Mouse (Mus musculus) common myeloid progenitor, adult 5-6 weeks (primary cell): Measurements from ENCODE around the gene Wnt7a. TPM values are rescaled to one million over a fixed set of nuclear protein-coding genes. Genes with fewer than 3 reads are reported as not detected.

Experiments
- ATAC-seq: replicated peaks from 2 replicates; pipeline ENCODE4 v1.8.0; 2016; ENCODE audit warnings: low read depth, mild to moderate bottlenecking, moderate TSS enrichment, inconsistent platforms; ENCODE audit not compliant: poor library complexity, severe bottlenecking
- total RNA-seq: library from RNA; stranded (forward); fragments of 200-1000, 187-1606 nt; gene quantifications from 2 replicates; pipeline ENCODE4 v1.2.3, GENCODE M21; 2017

The Wnt7a gene
- total RNA-seq, 1 experiment from 2014 or later: not detected

DNA sequence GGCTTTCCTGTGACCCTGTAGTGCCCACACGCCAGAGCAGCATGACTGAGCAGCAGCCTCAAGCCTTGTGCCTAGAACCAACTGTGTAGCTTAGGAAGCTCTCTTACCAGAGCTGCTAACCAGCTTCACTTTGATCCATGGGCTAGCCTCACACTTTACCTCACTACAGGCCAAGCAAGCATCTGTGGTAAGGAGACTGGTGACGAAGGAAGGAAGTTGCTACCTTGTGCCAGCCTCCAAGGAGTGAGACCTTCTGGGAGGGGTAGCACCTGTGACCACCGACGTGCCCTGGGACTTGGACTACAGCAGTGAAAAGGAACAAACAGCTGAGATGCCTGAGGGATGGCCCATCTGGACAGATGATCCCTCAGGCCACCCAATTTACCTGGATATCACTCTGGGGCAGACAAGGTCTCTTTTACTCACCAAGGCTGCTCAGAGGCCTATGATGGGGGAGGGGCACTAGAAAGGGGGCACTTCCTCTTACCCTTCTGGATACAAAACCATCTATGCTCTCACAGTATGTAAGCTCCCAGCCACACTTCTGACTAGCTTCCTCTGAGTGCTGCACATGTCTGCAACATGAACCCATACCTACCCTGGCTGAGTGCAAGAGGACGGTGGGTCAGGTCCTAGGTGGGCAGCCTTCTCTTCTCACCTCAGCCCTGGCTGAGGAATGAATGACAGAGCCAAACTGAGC is 18.5 kb downstream of the Wnt7a start:
- ATAC-seq: peak; percentile 69

DNA sequence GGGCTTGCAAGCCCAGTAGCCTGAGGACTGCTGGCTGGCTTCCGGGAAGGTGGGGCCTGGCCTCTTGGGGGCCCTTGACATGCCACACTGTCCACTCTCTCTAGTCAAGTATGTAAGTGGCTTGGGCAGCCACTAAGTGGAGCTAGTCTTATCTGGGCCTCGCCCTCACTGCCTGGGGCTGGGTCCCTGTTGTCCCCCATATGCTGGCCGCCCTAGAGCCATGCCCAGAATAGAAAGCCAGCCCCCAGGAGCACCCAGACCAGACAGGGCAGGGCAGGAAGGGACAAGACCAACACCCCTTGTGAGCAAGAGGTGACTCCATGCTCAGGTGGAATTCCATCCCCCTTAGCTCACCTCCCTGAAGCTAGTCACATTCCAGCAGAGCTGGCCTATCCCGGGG is 22.0 kb downstream of the Wnt7a start:
- ATAC-seq: no peak

DNA sequence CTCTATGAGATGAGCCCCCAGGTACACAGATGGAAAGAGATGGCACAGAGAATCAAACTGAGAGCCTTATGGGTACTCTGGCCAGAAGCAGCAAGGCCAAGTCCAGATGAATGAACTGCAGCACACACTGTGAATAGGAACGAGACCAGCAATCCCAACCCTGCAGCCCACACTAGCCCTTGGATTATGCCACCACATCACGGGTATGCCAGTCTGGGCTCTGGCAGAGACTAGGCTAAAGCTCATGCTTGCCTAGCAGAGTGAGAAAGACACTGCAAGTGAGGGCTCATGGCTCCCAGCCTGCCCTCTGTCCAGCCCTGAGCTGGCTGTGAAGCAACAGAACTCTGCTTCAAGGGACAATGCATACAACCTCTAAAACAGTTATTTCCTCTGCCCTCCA is 26.7 kb downstream of the Wnt7a start:
- no peak for ATAC-seq

DNA sequence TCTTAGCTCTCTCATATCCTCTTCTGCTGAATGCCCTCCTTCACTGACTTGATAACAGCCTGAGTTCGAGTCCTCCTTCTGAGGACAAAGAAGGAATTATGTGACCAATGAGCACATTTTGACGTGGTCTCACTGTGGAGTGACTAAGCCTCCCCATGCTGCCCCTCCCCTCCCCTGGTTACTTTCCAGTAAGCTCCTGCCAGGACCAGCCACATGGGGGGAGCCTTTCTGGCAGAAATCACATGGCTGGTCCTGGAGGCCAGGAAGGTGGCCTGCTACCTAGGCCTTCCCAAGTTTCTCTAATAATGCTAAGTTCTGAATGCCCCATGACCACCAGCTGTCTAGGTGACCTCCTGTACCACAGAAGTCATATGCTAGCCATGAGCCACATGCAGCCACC is 27.3 kb downstream of the Wnt7a start:
- no peak for ATAC-seq

DNA sequence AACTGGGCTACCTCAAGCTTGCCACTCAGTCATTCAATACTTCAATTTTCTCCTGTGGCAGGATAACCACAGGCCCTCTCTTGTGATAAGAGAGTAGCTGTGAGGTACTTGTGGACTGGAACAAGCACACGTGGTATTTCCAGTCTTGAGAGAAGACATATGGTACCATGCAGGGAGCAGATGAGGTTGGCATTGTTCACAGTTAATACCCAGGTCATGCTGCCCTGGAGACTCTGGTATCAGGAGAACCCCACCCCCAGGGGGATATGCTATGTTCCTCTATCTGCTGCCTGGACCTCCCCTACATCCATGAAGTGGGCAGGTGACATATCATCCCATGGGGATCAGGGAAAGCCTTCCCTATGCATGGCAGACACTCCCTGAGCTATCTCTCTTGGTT is 27.9 kb downstream of the Wnt7a start:
- ATAC-seq: no peak

DNA sequence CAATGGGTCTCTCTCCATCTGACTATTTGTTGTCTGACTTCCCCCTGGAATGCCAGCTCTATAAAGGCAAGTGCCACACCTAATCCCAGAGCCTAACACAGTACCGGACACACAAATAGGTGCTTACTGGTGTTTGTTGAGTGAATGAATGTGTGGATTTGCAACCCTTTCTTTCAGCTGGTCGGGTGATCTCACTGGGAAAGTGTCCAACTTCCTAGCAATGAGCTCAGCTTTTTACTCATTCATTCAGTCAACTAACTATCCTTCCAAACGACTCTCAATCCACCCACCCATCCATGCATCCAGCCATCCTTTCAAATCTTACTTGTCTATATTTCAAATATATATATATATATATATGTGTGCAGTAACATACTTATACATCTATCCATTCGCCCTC is 31.3 kb downstream of the Wnt7a start:
- ATAC-seq: no peak

DNA sequence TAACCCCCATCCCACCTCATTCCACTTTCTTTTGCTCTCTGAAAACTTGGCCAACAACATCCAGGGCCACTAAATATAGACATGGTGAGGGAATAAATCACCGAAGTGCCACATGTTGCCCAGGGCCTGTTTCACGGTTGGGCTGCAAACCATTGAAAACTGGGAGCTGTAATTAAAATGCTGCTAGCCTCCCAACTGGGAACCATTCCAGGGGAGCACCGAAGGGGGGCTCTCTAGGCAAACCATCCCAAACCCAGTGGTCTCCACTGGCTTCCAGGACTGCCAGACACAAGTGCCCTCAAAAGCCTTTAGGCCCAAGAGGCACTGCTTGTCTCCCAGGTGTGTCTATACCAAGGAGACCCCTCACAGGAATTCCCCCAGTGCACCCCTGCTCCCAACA is 31.9 kb downstream of the Wnt7a start:
- ATAC-seq: no peak

DNA sequence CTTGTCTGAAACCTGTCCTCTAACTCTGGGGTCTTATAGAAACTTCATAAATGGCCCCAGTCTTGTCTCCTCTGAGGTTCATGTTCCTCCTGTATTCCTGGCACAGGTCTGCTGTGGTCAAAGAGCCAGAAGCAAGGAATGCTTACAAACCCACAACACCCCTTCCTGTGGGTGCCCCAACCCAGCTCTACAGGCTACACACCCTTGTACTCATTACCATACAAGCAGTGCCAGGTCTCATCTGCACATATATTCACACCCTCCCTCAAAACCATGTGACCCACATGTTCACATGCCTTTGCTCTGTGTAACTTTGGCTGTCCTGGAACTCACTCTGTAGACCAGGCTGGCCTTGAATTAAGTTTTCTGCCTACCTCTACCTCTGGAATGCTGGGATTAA is 38.2 kb downstream of the Wnt7a start:
- no peak for ATAC-seq

DNA sequence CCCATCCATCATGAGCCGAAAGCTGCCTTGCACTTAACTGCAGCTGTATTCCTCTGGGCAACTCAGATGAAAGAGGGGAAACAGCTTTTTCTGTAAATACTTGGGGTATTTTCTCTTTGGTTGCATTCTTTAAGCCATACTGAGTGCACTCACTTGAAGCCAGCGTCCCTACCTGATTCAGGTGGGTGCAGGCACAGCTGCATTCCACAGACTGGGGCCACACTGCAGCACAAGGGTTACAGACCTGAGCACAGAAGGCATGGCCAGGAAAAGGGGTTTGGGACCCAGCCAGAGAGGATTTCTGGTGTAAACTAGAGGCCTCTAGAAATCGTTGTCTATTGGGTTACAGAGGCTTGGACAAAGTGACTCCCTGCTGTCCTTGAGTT is 38.6 kb downstream of the Wnt7a start:
- ATAC-seq: no peak

DNA sequence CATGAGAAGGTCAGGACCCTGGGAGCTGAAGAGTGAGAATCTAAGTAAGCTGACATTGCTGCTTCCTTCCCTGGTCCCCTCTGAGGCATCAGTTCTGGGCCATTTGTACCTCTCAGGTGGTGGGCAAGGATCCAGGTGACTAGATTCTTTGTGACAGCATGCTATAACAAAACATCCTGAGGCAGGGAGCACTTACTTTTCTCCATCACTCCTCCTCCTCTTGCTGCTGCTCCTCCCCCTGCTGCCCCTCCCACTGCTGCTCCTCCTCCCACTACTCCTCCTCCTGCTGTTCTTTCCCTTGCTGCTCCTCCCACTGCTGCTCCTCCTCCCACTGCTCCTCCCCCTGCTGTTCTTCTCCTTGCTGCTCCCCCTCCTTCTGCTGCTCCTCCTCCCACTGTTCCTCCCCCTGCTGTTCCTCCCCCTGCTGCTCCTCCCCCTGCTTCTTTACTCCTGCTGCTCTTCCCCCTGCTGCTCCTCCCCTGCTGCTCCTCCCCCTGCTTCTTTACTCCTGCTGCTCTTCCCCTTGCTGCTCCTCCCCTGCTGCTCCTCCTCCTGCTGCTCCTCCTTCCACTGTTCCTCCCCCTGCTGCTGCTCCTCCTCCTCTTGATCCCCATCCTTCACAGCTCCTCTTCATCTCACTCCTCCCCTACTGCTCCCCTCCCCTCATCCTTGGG is 39.1 kb downstream of the Wnt7a start:
- ATAC-seq: 0 out of 2 replicates have a peak, but pooled peaks have one; percentile 8

DNA sequence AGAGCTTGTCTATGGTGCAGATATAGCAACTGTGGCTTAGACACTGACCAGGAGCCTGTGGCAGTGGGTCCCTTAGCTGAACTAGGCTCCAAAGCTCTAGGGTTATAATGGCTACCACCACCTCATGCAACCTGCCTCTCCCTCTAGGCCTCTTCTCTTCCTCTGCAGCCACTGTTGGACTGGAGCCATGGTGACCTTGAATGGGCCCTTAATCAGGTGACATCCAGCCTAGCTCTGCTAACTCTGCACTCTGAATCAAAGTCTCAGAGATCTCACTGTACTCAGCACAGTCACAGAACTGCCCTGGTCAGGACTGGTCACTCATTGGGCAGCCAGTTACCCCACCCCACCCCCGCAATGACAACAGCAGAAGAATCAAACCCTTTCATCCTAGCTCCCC is 44.4 kb downstream of the Wnt7a start:
- no peak for ATAC-seq

DNA sequence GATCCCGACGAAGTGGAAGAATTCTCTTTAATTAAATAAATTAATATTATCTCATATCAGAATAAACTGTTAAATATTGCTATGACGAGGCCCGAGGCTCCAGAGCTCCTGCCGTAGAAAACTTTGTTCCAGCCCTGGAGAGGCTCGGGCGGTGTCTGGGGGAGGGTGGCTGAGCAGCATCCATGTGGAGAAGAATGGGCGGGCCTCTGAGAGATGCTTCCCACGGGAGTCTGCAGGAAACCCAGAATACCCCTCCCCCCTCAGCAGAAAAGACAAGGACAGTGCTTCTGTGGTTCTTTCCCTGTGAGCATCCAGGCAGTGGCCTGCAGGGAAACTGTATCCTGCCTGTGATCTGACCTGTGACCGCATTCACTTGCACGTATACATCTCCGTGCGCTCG is 45.7 kb downstream of the Wnt7a start:
- ATAC-seq: no peak

DNA sequence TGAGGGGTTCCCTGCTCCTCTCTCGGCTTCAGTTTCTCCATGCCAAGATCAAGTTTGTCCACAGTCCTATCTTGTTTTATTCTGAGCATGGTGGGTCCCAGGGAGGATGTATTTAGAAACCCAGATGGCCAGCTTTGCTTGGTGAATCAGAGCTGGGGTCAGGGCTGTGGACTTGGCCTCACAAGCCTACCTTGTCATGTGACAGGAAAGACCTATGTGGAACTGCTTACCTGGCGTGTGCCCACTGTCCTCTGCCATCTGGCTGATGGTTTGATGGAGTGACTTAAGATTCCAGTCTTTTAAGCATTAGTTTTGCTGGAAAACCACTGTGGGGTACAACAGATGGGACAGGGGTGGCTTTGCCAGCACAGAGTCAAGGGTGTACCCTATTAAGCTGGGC is 48.4 kb downstream of the Wnt7a start:
- ATAC-seq: no peak

DNA sequence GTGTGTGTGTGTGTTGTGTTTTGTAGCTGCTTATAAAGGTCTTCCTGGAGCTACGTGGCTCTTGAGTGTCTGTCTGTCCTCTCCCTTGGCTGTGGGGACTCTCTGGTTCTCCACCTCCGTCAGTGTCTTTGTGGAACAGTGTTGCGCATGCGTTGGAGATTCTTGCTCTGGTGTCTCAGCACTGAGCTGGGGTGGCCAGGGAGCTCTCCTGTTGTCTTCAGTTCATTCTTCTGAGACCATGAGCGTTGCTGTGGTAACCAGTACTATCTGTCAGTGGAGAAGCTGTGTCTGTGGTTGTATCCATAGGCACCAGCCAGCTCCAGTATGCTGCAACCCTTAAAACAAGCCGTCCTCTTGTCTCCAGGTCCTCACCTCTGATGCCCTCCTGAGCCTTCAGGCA is 50.2 kb downstream of the Wnt7a start:
- ATAC-seq: no peak

DNA sequence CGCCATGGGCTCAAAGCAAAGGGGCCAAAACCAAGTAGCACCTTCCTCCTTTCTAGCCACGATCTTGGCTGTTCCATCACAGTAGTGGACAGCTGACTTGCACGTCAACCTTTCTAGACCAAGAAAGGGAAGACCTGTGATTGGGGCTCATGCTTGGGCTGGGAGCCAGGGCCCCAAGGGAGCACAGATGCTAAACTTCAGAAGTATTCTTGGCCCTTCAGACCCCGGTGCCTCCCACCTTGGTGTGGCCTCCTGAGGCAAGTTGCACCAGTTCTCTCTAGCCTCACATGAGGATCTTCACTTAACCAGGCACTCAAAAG is 50.8 kb downstream of the Wnt7a start:
- ATAC-seq: no peak

DNA sequence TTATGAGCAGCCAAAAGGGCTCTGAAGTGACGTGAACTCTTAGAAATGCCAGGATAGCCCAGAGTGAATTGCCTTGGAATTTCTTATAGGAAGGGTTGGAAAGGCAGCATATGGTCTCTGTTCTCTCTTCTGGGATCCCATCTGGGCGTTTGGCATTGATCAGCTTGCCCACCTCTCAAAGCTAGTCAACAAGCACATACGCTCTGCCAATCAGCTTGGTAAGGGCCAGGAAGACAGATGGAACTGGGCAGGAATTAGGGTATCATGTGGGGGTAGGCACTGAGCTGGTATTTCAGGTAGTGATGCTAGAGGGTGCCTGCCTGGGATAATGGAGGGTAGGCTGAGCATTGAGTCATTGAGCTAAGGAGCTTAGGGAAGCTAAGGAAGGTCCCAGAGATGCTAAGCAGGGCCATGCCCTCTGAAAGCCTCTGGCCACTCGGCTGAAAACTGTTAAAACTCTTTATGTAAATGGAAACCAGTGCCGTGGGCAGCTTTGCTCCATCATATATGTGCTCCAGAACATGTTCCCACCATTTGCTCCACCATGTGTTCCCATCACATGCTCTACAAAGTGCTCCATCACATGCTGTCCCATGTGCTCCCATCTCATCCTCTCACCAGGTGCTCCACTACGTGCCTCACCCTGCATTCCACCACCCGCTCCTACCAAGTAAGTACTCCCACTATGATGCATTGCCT is 51.3 kb downstream of the Wnt7a start:
- no peak for ATAC-seq

DNA sequence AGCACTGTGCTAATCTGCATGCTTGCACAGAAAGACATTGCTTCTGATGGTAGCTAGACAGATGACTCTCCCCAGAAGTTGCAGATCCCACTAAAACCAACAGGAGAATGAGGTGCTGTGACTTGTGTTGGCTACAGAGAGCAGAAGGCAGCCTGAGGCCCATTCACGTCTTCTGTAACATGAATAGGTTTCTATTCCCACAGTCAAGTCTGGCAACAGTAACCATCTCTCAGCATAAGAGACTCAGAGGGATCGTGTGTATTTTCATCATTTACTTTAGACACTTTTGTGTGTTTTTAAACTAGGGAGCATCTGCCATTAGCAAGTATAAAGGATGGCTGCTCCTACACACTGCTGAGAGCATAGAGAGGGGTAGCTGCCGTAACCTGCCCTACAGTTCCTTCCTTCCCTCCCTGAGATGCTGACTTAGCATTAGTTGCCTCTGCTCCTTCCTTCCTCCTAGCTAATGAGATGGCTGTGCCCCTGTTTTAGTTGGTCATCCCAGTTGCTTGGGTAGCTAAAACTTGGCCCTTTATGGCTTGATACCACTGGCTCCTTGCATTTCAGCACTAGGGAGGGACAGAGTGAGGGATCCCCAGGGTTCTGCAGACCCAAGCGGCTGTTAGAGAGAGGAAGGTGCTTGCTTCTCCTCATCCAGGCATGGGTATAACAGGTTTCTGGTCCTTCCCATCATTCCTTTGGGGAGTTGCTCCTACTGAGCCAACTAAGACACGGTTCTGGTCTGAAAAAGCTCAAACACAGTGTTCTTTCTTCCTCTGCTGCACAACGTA is 52.1 kb downstream of the Wnt7a start:
- no peak for ATAC-seq

DNA sequence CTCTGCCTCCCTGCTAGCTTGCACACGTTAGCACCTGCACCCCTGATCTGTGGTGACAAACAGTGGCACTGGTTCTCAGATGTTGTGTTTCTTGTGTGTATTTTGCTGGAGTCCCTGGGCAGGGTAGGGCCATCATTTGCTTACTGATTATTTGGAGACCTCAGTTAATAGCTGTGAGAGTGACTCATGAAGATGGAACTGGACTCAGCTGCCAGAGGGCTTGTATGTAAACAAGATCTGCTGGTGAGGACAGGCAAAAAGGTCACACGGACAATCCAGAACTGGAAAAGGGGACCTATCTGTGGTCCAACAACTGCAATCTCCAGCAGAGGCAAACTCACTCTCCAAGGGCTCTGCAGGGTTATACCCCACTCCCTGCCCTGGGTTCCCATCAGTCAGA is 52.8 kb downstream of the Wnt7a start:
- ATAC-seq: no peak

DNA sequence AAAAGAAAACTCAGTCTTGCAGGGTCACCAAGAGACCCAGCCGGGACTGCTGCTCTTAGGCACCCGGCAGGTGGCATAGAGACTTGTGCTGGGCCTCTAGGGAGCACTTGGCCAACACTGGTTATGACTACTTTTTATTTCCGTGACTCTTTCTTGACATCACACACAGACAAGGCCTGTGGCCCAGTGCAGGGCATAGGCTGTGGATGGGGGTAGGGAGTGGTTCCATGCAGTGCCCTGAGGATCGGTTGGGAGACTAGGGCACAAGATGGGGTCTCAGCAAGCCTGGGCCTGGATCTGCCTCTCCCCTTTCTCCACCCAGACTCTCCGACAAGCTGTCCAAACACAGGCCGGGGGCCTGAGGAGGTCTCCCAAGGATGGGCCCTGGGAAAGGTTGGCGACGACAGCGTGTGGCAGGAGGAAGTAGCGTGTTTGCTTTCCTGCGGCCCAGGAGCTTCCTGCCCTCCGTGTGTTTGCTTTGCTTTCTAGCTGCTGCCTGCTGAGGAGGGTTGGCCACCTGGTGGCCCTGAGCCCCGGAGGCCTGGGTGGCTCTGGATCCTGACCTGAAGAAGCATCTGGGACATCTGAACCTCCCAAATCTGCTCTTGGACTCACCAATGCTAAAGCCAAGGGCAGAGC is 53.8 kb downstream of the Wnt7a start:
- ATAC-seq: no peak

DNA sequence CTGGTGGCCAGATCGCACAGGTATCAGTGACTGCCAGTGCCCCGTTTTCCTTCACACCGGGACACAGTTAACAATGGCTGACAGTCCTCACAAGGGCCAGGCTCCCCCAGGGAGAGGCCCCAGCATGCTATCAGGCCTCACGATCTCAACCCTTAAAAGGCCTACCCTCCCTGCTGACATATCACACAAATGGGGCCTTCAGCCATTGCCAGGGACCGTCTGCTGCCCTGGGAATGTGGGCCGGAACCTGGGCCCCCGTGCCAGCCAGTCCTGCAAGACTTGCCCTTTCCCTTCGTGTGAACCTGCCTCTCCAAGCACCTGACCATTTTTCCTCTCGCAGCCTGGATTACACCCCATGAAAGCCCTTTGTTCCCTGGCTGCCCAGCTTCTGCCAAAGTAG is 61.5 kb downstream of the Wnt7a start:
- ATAC-seq: no peak
